Mouse (Mus musculus) brown adipose tissue, adult 24 weeks (tissue): ENCODE results near the gene Tamm41. TPM values are rescaled to one million over a fixed set of nuclear protein-coding genes. Genes with fewer than 3 reads are reported as not detected.

Experiments
- H3K27ac ChIP-seq: fragments of 200-500 bp; replicated peaks from 2 replicates; pipeline ENCODE4 v1.5.1; 2012; ENCODE audit warnings: low read depth, mild to moderate bottlenecking, low read length
- H3K4me1 ChIP-seq: fragments of 200-500 bp; 2 replicates; pipeline ENCODE4 v1.6.1; 2012; ENCODE audit warnings: low read length, mixed read lengths; ENCODE audit not compliant: control insufficient read depth, insufficient read depth, insufficient read length
- H3K4me3 ChIP-seq: fragments of 200-500 bp; 2 replicates; pipeline ENCODE4 v1.5.1; 2012; ENCODE audit warnings: low read depth, mild to moderate bottlenecking, low read length, moderate library complexity; ENCODE audit not compliant: insufficient read depth
- polyA plus RNA-seq: library from polyadenylated mRNA; stranded (reverse); fragments of >200 nt; gene quantifications from 2 replicates; pipeline ENCODE4 v1.2.4, GENCODE M21; 2012; ENCODE audit not compliant: missing spikeins, insufficient read depth, insufficient read length

Tamm41 gene
- polyA plus RNA-seq, 1 experiment, result 22.6 TPM

- Histone ChIP-seq H3K4me1 (no peaks in the 10 kb centered on the region), H3K4me3 (no peak overlapping the region), H3K27ac (no peak overlapping the region)
Measured at GRCm38 (mm10) chr6:115004636-115005035, 33.0 kb downstream of the Tamm41 start.

GRCm38 (mm10) chr6:114998374-114999031 lies 39.2 kb downstream of the Tamm41 start:
- Histone ChIP-seq H3K4me1 (no peaks in the 10 kb centered on the region), H3K27ac (no peak overlapping the region), H3K4me3 (no peak overlapping the region)

- no peak overlapping the region for H3K4me3 ChIP-seq
- no peaks in the 10 kb centered on the region for H3K4me1 ChIP-seq
- no peak overlapping the region for H3K27ac ChIP-seq
Measured at GRCm38 (mm10) chr6:114997471-114997870, 40.2 kb downstream of the Tamm41 start.

GRCm38 (mm10) chr6:114996910-114997309 lies 40.8 kb downstream of the Tamm41 start:
- Histone ChIP-seq H3K4me1 (no peaks in the 10 kb centered on the region), H3K27ac (no peak overlapping the region), H3K4me3 (no peak overlapping the region)

GRCm38 (mm10) chr6:114994079-114994478 lies 43.6 kb downstream of the Tamm41 start:
- no peak overlapping the region for H3K27ac ChIP-seq
- no peak overlapping the region for H3K4me3 ChIP-seq
- H3K4me1 ChIP-seq, result no peaks in the 10 kb centered on the region

GRCm38 (mm10) chr6:114993659-114994058 lies 44.0 kb downstream of the Tamm41 start:
- Histone ChIP-seq H3K27ac (no peak overlapping the region), H3K4me1 (no peaks in the 10 kb centered on the region), H3K4me3 (no peak overlapping the region)

GRCm38 (mm10) chr6:114991909-114992308 lies 45.8 kb downstream of the Tamm41 start:
- H3K27ac ChIP-seq, result no peak overlapping the region
- no peaks in the 10 kb centered on the region for H3K4me1 ChIP-seq
- H3K4me3 ChIP-seq, result no peak overlapping the region

- Histone ChIP-seq H3K4me1 (no peaks in the 10 kb centered on the region; the same call in 1 of the 2 replicates), H3K27ac (no peak overlapping the region)
Measured at GRCm38 (mm10) chr6:114988619-114988980, 49.1 kb downstream of the Tamm41 start.

GRCm38 (mm10) chr6:114987966-114988618 lies 49.6 kb downstream of the Tamm41 start:
- Histone ChIP-seq H3K4me3 (no peak overlapping the region), H3K27ac (no peak overlapping the region), H3K4me1 (no peaks in the 10 kb centered on the region; the same call in 1 of the 2 replicates)

More at GRCm38 (mm10) chr6:114988619-114988980, 49.1 kb downstream of the Tamm41 start:
- H3K4me3 ChIP-seq, result no peak overlapping the region

GRCm38 (mm10) chr6:114982671-114983070 lies 55.0 kb downstream of the Tamm41 start:
- Histone ChIP-seq H3K27ac (no peak overlapping the region), H3K4me1 (no peaks in the 10 kb centered on the region; the same call in 1 of the 2 replicates), H3K4me3 (no peak overlapping the region)

GRCm38 (mm10) chr6:114979715-114980114 lies 58.0 kb downstream of the Tamm41 start:
- H3K4me3 ChIP-seq, result no peak overlapping the region
- H3K4me1 ChIP-seq, result no peaks in the 10 kb centered on the region; the same call in 1 of the 2 replicates
- no peak overlapping the region for H3K27ac ChIP-seq

GRCm38 (mm10) chr6:114976915-114977419 lies 60.7 kb downstream of the Tamm41 start:
- Histone ChIP-seq H3K4me1 (no peaks in the 10 kb centered on the region), H3K4me3 (no peak overlapping the region), H3K27ac (no peak overlapping the region)

GRCm38 (mm10) chr6:114974331-114974730 lies 63.3 kb downstream of the Tamm41 start:
- no peaks in the 10 kb centered on the region for H3K4me1 ChIP-seq
- H3K4me3 ChIP-seq, result no peak overlapping the region
- no peak overlapping the region for H3K27ac ChIP-seq

- H3K27ac ChIP-seq, result no peak overlapping the region
- H3K4me1 ChIP-seq, result no peaks in the 10 kb centered on the region
- H3K4me3 ChIP-seq, result no peak overlapping the region
Measured at GRCm38 (mm10) chr6:114972988-114973387, 64.7 kb downstream of the Tamm41 start.

GRCm38 (mm10) chr6:114970895-114971294 lies 66.8 kb downstream of the Tamm41 start:
- Histone ChIP-seq H3K4me3 (no peak overlapping the region), H3K27ac (no peak overlapping the region), H3K4me1 (no peaks in the 10 kb centered on the region)

- H3K4me3 ChIP-seq, result no peak overlapping the region
- H3K27ac ChIP-seq, result no peak overlapping the region
- H3K4me1 ChIP-seq, result no peaks in the 10 kb centered on the region
Measured at GRCm38 (mm10) chr6:114970386-114970785, 67.3 kb downstream of the Tamm41 start.
